Mouse (Mus musculus) ZHBTc4 (cell line): Measurements from ENCODE around the gene Hoxc5.

Experiments used
- DNase-seq: peaks from one replicate; pipeline ENCODE4 v3.0.0-alpha.2; 2011; ENCODE audit warnings: low read depth, low spot score

Gene Hoxc5

DNA sequence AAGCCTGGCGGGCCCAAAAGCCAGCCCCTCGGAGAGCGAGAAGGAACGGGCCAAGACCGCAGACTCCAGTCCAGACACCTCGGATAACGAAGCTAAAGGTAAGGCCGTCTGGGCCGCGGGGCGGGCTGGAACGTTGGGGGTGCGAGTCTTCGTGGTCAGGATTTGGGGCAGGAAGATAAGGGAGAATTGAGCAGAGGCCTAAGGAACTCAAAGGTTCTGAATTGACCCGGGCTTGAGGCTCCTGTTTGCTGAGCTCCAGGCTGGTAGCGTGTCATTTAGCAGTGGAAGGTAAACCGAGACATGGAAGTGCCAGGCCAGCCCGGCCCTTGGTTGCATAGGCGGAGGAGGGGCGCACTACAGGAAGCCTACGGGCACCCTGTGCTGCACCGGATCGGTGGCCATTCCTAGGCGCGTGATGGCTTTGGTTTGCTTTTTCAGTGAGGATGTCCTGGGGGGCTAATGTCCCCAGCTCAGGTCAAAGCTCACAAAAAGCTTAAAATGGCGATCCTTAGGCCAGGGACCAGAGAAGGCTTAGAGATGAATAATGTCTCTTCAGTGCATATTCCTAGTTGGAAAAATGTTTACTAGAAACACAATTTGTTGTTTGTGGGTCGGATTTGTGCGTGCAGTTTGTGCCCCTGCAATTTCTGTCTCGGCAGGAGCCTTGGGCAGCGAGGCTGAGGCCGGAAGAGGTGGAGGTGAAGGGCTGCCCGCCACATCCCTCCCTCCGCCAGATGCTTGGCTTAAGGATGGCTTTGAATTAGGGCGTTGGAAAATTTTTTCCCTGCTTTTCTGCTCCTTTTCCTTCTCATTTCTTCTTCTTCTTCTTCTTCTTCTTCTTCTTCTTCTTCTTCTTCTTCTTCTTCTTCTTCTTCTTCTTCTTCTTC, 511 bp downstream of the Hoxc5 start:
- peak; percentile 54 for DNase-seq

DNA sequence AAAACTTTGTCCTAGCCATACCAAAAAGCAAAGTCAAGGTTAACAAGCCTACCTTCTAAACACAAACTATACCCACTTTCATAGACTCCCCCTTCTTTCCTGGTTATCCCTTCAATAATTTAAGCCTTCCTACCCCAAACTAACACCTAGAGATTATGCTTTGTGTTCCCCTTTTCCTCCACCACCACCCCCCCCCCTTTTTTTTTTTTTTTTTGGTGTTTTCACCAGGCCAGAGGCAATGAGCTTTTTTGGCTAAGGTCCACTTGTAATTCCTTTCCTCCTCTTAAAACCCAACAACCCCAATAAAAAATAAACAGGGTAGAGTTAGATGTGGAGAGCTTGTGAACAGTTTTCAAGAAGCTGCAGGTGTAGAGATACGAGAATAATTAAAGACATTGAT, 2.1 kb downstream of the Hoxc5 start:
- no peak for DNase-seq

DNA sequence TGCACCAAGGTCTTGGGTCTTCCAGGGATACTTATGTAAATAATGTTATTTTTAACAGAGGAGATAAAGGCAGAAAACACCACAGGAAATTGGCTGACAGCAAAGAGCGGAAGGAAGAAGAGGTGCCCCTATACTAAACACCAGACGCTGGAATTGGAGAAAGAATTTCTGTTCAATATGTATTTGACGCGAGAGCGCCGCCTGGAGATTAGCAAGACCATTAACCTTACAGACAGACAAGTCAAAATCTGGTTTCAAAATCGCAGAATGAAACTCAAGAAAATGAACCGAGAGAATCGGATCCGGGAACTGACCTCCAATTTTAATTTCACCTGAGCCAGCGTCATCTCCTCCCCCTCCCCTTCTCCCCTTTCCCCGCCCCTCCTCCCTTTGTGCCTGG, 3.5 kb downstream of the Hoxc5 start:
- DNase-seq, result no peak

GRCm38 (mm10) chr15:102972254-102972653, 5.0 kb downstream of the Hoxc5 start:
- no peak for DNase-seq

DNA sequence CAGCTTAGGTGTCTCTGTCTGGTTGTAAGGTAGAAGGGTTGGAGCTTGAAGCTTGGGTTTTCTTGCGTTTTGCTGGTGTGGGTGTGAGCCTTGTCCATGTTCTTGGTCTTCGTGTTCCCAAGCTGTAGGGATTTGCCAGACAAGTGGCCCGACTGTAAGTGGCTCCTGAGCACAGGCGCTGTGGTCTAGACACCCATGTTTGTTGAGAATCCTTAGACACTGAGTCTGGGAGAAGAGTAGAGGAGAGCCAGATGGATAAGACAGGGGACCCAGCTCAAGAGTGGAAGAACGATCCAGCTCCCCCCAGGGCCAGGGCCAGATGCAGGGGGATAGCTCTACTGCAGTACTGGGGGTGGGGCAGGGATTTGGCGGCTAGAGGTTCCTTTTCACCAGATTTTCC, 5.5 kb downstream of the Hoxc5 start:
- DNase-seq, result no peak

GRCm38 (mm10) chr15:102975034-102975433, 7.8 kb downstream of the Hoxc5 start:
- DNase-seq, result no peak

GRCm38 (mm10) chr15:102975688-102976111, 8.5 kb downstream of the Hoxc5 start:
- peak; percentile 63 for DNase-seq

DNA sequence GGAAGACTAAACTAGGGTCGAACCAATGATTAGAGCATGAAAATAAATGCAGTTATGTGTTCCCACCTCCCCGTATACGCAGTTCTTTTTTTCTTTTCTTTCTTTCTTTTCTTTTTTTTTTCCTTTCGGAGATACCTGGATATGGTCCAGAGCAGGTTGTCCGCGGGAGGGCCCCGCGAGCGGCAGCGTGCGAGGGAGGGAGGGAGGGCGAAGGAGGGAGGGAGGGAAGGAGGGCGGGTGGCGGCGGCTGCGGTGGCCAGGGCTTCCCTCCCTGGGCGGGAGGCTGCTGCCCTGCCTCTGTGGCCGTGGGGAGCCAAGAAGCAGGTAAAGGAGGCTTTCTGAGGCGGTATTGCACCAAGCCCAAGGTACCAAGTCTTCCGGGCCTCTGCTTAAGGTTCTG, 8.9 kb downstream of the Hoxc5 start, which contains the start of gene Hoxc9:
TSS of gene Hoxc9 (plus strand) at position 269 of the 400 bp plus-strand sequence.
- DNase-seq, result peak; percentile 54

GRCm38 (mm10) chr15:102976631-102977422, 9.6 kb downstream of the Hoxc5 start:
- peak; percentile 72 for DNase-seq

- DNase-seq, result no peak
Measured at GRCm38 (mm10) chr15:102977423-102977974, 10.3 kb downstream of the Hoxc5 start.

DNA sequence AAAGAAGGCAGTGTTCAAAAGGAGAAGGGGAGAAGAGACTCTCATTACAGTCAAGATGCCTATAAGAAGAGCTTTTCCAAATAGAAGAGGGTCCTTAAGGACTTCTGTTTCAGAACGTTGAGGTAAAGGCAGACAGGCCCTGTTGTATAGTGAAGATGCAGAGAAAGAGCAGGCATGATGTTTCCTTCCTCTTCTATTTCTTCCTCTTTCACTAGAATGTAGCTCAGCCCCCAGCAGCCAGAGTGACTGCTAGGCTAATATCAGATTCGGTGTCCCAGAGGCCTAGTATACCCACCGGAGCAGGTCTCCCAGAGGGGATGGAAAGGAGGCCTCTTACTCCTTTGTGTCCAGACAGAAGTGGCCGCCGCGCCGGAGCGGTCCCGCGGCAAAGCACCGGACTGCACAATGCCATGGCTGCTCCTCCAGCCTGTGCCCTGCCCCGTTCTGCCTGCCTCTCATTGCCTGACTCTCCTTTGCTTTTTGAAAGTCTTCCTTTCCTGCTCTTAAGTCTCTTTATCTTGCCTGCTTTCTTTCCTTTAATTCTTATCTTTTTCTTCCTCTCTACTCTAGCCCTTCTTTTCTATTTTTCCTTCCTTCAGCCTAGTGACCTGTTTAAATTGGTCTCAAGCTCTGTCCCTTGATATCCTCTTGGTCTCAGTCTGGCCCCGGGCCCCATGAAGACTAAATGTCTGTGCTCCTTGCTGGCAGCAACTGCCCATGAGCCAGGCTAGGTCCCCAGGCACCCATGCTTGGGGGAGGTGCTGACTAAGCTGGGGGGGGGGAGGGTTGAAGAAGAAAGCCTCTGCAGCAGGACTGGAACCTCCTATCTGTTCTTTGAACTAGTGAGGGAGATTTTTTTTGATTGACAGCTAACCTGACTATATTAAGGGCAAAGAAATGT, 11.6 kb downstream of the Hoxc5 start:
- DNase-seq, result no peak

GRCm38 (mm10) chr15:102979936-102980335, 12.7 kb downstream of the Hoxc5 start:
- DNase-seq, result no peak

GRCm38 (mm10) chr15:102980352-102980751, 13.1 kb downstream of the Hoxc5 start:
- no peak for DNase-seq

DNA sequence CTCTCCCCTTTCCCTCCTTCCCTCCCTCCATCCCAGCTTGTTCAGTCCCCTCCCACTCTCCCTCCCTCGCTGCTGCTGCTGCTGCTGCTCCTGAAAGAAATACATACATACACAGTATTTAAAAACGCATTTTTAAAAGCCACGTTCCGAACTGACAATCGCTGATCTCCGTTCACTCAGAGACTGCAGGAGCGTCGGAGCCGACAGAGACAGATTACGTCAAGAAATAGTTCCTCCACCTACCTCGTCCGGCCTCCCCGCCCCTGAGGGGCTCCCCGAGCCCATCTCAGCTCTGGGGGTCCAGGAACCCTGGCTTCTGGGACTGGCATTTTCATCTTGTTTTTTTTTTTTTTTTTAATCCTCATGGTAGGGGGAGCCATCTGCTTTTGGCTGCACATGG, 13.7 kb downstream of the Hoxc5 start:
- peak; percentile 53 for DNase-seq

- peak; percentile 85 for DNase-seq
Measured at GRCm38 (mm10) chr15:102981379-102982288, 14.4 kb downstream of the Hoxc5 start.

GRCm38 (mm10) chr15:102983716-102984115, 16.5 kb downstream of the Hoxc5 start:
- DNase-seq, result no peak

GRCm38 (mm10) chr15:102984521-102984920, 17.3 kb downstream of the Hoxc5 start:
- DNase-seq, result no peak

DNA sequence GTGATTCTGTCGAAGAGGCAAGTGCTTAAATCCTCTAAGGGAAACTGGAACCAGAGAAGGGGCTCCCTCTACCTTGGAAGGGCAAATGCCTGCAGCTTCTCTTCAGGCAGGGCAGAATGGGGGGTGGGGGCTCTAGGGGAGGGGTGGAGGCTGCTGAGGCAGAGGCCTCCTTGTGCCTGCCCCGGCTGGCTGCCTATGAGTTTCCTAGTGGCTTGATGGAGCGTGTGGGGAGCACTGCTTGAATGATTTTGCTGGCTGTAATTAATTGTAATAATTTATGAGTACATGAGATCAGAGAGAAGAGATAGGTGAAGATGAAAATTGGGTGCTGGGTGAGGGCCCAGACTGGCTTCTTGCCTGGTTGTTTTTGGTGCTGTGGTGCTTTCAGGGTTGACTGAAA, 17.7 kb downstream of the Hoxc5 start:
- DNase-seq, result no peak

DNA sequence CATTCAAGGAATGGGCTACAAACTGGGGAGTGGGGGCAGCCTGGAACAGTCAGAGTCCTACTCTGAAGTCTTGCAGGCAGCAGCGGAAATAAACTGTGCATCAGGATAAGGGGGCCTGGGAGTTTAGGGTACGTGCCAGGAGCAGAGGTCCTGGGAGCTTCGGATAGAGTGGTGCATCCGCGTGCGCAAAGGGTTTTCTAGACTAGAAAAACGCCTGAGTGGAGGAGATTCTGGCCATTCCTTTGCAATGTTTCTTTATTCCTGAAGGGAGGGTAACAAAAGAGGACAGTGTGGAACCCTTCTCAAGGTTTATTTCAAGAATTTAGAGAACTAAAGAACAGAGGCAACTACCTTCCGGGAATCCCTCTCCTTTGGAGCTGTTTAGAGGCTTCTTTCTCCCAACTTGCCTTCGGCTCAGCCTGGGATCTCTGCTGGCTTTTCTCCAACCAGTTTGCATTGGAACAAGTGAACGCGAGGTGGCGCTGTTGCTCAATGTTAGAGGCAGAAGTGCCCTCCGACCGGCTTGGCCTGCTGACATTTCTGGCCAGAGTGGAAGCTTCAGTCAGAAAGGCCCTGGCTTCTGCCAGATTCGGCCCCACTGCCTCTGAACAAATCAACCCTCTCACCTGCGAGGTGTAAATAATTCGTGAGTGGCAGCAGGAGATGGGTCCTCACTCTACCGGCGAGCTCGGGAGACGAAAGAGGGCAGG, 20.0 kb downstream of the Hoxc5 start:
- peak; percentile 93 for DNase-seq
